Mouse (Mus musculus): ENCODE measurements around the gene Cyp2r1.

The Cyp2r1 gene

DNA sequence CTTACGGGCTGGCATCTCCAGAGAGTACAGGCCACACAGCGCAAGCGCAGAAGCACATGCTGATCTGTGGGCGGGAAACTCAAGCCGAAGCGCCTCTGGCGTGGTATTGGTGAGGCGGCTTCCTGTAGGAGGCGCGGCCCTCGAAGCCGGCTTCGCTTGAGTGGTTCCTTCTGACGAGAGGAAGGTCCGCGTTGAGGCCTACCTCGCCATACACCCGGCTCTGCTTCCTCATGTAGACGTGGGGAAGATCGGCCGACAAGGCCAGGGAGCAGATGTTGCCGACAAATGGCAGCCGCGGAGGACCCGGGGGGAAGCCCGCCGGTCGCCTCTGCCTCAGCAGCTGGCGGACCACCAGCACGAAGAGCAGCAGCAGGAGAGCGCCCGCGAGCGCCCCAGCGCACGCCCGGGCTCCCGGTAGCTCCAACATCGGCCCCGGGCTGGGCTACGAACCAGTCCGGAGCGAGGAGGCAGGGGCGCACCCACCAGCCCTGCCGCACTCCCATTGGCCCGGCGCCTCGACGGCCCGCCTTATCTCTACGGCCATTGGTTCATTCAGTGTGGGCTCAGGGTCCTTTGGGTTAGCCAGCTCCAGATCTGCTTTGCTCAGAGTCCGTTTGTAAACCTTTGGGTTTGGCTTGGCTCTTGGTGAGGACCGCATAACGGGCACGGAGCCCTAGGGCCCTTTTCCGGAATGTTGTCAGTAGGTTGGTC lies at the start of gene Cyp2r1:
TSS of gene Cyp2r1 (minus strand) at position 442 of the 711 bp plus-strand sequence.
- TF ChIP-seq GATA4 (IDR thresholded peaks at IDR 0.05; ENCODE audit: insufficient replicate concordance, low read length): no peak

DNA sequence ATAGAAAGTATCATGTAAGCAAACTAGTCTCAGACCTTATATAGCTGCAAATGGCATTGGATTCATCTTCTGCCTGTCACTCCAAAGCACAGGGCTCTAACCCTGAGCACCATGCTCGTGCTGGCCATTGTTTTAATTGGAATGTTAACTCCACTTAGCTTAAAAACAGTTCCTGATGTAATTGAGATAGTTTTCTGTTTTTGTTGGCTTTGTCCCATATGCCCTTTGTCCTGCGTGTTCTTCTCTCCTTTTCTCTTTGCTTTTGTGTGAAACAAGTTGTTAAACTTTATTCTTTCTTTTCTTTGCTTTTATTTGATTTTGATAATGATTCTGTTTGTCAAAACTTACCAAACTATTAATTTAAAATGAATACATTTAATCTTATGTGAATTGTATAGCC lies 19.7 kb upstream of the Cyp2r1 start:
- TF ChIP-seq GATA4 (IDR thresholded peaks at IDR 0.05; ENCODE audit: insufficient replicate concordance, low read length): no peak

DNA sequence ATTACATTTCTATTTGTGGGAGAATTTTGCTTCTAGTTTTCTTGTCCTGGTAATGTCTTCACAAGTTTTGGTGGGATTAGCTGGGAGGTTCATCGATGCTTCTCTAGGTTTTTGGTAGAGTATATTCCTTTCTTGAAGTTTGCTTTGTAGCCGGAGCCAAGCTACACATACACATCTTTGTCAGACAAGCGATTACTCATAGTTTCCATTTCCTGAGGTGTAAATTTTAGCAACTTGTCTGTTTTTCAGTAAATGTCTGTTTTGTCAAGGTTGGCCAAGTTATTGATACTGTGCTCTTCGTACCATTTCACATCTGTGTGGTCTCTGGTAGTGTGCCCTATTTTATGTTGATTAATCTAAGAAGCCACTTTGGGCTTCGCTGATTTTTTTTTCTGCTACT lies 18.4 kb upstream of the Cyp2r1 start:
- TF ChIP-seq GATA4 (IDR thresholded peaks at IDR 0.05; ENCODE audit: insufficient replicate concordance, low read length): no peak

DNA sequence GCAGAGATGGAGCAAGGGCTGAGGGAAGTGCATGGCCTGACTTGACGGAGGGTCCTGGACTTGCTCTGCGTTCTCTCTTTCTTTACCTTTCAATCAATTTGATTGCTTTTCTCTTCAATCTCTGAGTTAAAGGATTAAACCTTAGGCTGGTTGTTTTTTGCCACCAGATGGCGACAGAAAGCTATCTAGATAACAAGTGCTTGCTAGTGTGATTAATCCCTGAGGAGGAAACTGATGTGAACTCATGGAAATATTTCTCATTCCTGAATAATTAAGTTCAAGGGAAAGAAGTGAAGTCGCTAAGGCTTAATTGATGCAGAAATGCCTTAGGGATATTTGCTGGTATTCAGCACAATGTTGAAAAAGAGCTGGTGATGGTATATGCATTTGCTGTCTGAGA lies 17.7 kb upstream of the Cyp2r1 start:
- TF ChIP-seq GATA4 (IDR thresholded peaks at IDR 0.05; ENCODE audit: insufficient replicate concordance, low read length): peak; percentile 82

DNA sequence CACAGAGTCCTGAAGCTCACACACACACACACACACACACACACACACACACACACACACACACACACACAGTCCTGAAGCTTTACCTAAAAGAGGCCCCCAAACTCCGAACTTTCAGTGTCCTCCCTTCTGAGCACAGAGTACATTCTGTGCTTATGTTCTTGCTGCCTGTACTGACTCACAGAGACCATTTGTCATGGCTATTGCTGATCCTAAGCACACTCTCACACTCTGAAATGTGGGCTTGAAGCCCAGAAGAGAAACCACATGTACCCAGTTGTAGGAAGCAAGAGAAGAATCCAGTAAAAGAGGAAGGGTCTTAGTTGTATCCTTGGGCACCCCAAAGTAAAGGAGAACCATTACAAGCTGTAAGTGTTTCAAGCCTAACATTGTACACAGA lies 14.9 kb upstream of the Cyp2r1 start:
- TF ChIP-seq GATA4 (IDR thresholded peaks at IDR 0.05; ENCODE audit: insufficient replicate concordance, low read length): no peak

DNA sequence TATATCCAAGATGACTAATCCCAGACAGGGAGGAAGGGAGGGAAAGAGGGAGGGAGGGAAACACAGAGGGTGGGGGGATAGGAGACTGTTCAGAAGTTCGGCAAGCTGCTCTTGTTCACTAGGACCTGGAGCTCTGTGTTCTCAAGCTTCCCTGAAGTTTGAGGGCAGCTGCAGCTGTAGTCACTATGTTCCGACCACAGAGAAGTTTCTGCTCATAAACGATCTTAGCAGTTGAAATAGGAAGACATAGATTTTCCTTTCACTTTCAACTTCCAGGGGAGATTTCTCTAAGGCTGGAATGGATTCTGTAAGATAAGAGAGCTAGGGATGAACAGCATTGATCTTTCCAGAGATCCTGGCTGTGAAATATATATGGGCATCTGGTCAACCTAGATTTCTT lies 14.2 kb upstream of the Cyp2r1 start:
- TF ChIP-seq GATA4 (IDR thresholded peaks at IDR 0.05; ENCODE audit: insufficient replicate concordance, low read length): no peak

DNA sequence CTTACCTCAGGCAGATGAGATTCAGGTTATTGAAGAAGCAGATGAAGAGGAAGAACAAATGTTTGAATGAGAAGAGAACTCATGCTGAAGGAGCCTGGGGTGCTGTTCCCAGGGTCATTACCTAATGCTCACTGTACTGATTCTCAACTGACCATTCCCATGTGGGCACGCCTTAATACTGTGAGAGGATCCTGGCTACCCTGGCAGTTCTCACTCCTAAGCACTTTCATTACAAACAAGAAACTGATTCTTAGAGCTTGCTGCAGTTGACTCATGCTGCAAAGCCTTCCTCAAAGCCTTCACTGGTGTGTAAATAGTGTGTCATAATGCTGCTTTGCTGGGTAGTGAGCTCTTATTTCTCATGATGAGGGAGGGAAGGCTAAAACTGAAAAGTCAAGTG lies 26.6 kb downstream of the Cyp2r1 start:
- no peak for TF ChIP-seq GATA4 (IDR thresholded peaks at IDR 0.05; ENCODE audit: insufficient replicate concordance, low read length)

DNA sequence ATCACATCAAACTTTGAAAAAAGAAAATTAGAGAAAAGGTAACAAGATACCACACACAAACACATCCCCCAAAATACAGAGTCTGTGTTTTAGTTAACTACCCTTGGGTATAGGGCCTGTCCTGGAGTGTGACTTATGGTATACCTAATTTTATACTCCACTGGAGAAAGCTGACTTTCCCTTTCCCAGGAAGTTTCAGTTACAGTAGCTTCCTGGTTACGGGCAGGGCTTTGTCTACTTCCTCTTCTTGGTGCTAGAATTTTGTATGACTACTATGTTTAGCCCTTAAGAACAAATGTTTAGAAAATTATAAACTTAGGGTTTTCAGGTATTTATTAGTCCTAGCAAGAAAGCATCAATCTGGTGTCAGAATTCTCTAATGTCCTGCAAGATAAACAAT lies 36.5 kb downstream of the Cyp2r1 start:
- TF ChIP-seq GATA4 (IDR thresholded peaks at IDR 0.05; ENCODE audit: insufficient replicate concordance, low read length): no peak

DNA sequence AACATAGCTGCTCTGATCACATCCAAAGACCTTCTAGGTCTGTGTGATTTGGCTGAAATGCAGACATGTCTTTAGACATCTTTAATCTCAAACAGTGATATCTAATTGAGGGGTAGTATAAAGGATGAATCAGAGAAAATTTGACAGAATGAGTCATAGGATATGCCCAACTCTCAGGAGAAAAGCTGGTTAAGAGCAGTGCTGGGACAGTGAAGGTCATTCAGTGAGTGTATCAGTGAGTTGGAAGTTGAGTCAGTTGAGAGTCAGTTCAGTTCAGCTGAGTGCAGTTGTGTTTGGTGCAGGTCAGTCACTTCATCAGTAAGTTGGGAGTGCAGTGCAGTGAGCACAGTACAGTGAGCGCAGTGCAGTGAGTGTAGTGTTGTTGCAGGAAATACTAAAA lies 42.6 kb downstream of the Cyp2r1 start:
- no peak for TF ChIP-seq GATA4 (IDR thresholded peaks at IDR 0.05; ENCODE audit: insufficient replicate concordance, low read length)

DNA sequence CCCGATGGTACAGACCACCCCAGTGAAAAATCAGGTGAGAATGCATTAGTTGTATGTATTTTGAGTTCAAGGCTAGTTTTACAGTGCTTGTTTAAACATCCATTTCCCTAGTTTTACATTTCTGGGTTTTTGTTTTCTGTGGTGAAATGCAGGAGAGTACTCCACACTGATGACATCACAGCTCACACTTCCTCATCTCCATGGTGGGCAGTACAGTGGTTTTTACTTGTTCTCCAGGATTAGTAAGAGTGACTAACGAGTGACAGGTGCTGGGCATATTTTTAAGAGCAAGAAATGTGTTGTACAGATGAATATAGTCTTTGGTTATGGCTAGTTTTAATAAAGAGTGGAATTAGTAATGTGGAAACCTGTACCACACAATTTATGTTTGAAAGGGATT lies 53.9 kb downstream of the Cyp2r1 start:
- no peak for TF ChIP-seq GATA4 (IDR thresholded peaks at IDR 0.05; ENCODE audit: insufficient replicate concordance, low read length)
